8 mouse cellular contexts compared by ENCODE assay signal in the genomic region with DNA sequence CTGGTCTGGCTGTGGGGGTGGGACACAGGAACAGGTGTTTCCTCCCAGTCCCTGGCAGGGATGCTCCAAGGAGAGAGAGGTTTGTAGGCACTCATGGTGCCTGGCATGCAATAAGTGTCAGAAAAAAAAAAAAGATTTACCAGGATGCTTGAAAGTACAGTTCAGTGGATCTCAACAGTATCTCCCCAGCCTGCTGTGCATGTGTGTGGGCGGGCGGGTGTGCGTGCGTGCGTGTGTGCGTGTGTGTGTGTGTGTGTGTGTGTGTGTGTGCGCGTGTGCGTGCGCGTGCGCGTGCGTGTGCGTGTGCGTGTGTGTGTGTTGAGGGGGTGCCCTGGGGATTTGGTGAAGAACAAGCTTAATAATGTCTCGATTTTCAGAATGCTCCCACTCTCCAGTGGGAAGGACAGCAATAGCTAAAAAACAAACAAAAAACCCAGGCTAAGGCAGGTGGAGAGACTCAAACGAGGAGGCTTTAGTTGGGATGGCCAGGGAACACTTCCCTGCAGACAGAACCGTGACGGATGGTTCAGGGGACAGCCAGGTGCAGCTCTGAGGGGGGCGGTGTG. TPM values are rescaled to one million over a fixed set of nuclear protein-coding genes. Genes with fewer than 3 reads are reported as not detected.
A peak's percentile ranks its signal among the peaks of the same experiment; 100 is the strongest.
DNase-seq lines count a peak whose midpoint lies in the region; ATAC-seq and TF ChIP-seq lines count a peak whose summit lies in the region.

No protein-coding gene starts in this region.

- no peak for DNase-seq in kidney, adult 9 months
- no peak for DNase-seq in ES-E14 (ENCODE audit: low read depth, low spot score)
- no peak for DNase-seq in embryonic facial prominence, embryonic 11.5 days (ENCODE audit: low spot score)
- DNase-seq in limb, embryonic 11.5 days (ENCODE audit: low spot score), result no peak
- peak; percentile 37 for DNase-seq in splenic B cell, adult 2 months (ENCODE audit: low read depth, low spot score)
- no peak for DNase-seq in testis, postnatal 10 days (ENCODE audit: low spot score)
- no peak for DNase-seq in spleen, adult 12 weeks (ENCODE audit: low spot score)

- peaks cover 11% of the 10 kb centered on the region for H3K4me1 ChIP-seq in kidney, embryonic 14.5 days (ENCODE audit: control insufficient read depth, insufficient read depth, low read length)
- peaks cover 0 to 17% of the 10 kb centered on the region in 2 experiments; a peak in 2 of 4 replicates for H3K4me1 ChIP-seq in ES-E14 (ENCODE audit: control insufficient read depth in 2 of 2, insufficient read depth in 2 of 2, low read length in 2 of 2, poor library complexity in 1 of 2)
- peaks cover 6% of the 10 kb centered on the region; the same call in 1 of the 2 replicates for H3K4me1 ChIP-seq in embryonic facial prominence, embryonic 11.5 days (ENCODE audit: control insufficient read depth, insufficient read depth, low read length)
- H3K4me1 ChIP-seq in limb, embryonic 11.5 days (ENCODE audit: control insufficient read depth, insufficient read depth, low read length), result peaks cover 11% of the 10 kb centered on the region

- no peaks in the 10 kb centered on the region for H3K9me3 ChIP-seq in kidney, embryonic 14.5 days (ENCODE audit: control insufficient read depth, low read length)
- no peaks in the 10 kb centered on the region for H3K9me3 ChIP-seq in ES-E14 (ENCODE audit: control insufficient read depth, insufficient read depth, low read depth, low read length)
- no peaks in the 10 kb centered on the region for H3K9me3 ChIP-seq in embryonic facial prominence, embryonic 11.5 days (replicated peaks; ENCODE audit: control insufficient read depth, low read length)
- no peaks in the 10 kb centered on the region for H3K9me3 ChIP-seq in limb, embryonic 11.5 days (ENCODE audit: control insufficient read depth, low read length)

- H3K27ac ChIP-seq in kidney, embryonic 14.5 days (ENCODE audit: low read depth, low read length), result peak overlapping the region; percentile 53; the same call in 1 of the 2 replicates
- no peak overlapping the region for H3K27ac ChIP-seq in ES-E14 (ENCODE audit: insufficient read depth, low read depth, low read length, poor library complexity, severe bottlenecking)
- H3K27ac ChIP-seq in embryonic facial prominence, embryonic 11.5 days (replicated peaks; ENCODE audit: low read depth, low read length), result peak overlapping the region; percentile 56; the same call in 1 of the 2 replicates
- 0 out of 2 replicates have a peak overlapping the region, but pooled peaks have one; percentile 16 for H3K27ac ChIP-seq in limb, embryonic 11.5 days (replicated peaks; ENCODE audit: low read depth, low read length)

- ATAC-seq in kidney, embryonic 14.5 days (ENCODE audit: low FRiP score, low TSS enrichment), result no peak
- no peak; the same call in 1 of the 2 replicates for ATAC-seq in embryonic facial prominence, embryonic 11.5 days (replicated peaks; ENCODE audit: insufficient number of reproducible peaks, low FRiP score, low TSS enrichment, low read depth)
- no peak for ATAC-seq in limb, embryonic 11.5 days (ENCODE audit: insufficient number of reproducible peaks, low FRiP score, low TSS enrichment, low read depth)

- peak overlapping the region; percentile 21 for H3K4me3 ChIP-seq in kidney, embryonic 14.5 days (ENCODE audit: low read length)
- peak overlapping the region; percentile 8 to 24; a peak in 2 of 4 replicates for H3K4me3 ChIP-seq in ES-E14 (ENCODE audit: insufficient read depth in 1 of 2, low read depth in 1 of 2, low read length in 2 of 2, poor library complexity in 1 of 2, severe bottlenecking in 1 of 2)
- H3K4me3 ChIP-seq in embryonic facial prominence, embryonic 11.5 days (ENCODE audit: low read depth, low read length), result peak overlapping the region; percentile 15; the same call in 1 of the 2 replicates
- H3K4me3 ChIP-seq in limb, embryonic 11.5 days (ENCODE audit: low read depth, low read length), result no peak overlapping the region

- H3K27me3 ChIP-seq in kidney, embryonic 14.5 days (ENCODE audit: control insufficient read depth, insufficient read depth, low read length), result no peaks in the 10 kb centered on the region
- H3K27me3 ChIP-seq in embryonic facial prominence, embryonic 11.5 days (ENCODE audit: control insufficient read depth, insufficient read depth, low read length), result no peaks in the 10 kb centered on the region
- no peaks in the 10 kb centered on the region for H3K27me3 ChIP-seq in limb, embryonic 11.5 days (ENCODE audit: control insufficient read depth, insufficient read depth, low read length)
- H3K27me3 ChIP-seq in splenic B cell, adult 2 months (ENCODE audit: control insufficient read depth, insufficient read depth, low read length, poor library complexity, severe bottlenecking), result no peaks in the 10 kb centered on the region

- 48% methylated on average over 21 of the region's 21 CpGs for WGBS in kidney, embryonic 14.5 days
- WGBS in embryonic facial prominence, embryonic 11.5 days, result 41% methylated on average over 21 of the region's 21 CpGs
- WGBS in limb, embryonic 11.5 days, result 54% methylated on average over 21 of the region's 21 CpGs

- no peaks in the 10 kb centered on the region for H3K36me3 ChIP-seq in kidney, embryonic 14.5 days (ENCODE audit: control insufficient read depth, insufficient read depth, low read length)
- no peaks in the 10 kb centered on the region for H3K36me3 ChIP-seq in ES-E14 (ENCODE audit: control insufficient read depth, insufficient read depth, low read length, poor library complexity, severe bottlenecking)
- no peaks in the 10 kb centered on the region for H3K36me3 ChIP-seq in embryonic facial prominence, embryonic 11.5 days (replicated peaks; ENCODE audit: control insufficient read depth, insufficient read depth, low read depth, low read length)
- no peaks in the 10 kb centered on the region for H3K36me3 ChIP-seq in limb, embryonic 11.5 days (ENCODE audit: control insufficient read depth, insufficient read depth, low read length)
- H3K36me3 ChIP-seq in splenic B cell, adult 2 months (ENCODE audit: control insufficient read depth, insufficient read depth, low read length, poor library complexity, severe bottlenecking), result no peaks in the 10 kb centered on the region

- peak overlapping the region; percentile 50 for H3K4me2 ChIP-seq in kidney, embryonic 14.5 days (replicated peaks; ENCODE audit: low read depth, low read length)
- peak overlapping the region; percentile 45 for H3K4me2 ChIP-seq in embryonic facial prominence, embryonic 11.5 days (ENCODE audit: low read depth, low read length)
- peak overlapping the region; percentile 33; the same call in 1 of the 2 replicates for H3K4me2 ChIP-seq in limb, embryonic 11.5 days (ENCODE audit: low read depth, severe bottlenecking)

- in situ Hi-C loops in ES-E14 (cut with MboI; ENCODE audit: low sequenced_read_pairs in 2 of 2, unreplicated experiment in 2 of 2), result no loop called here

- H3K9ac ChIP-seq in kidney, embryonic 14.5 days (ENCODE audit: low read depth, low read length), result peak overlapping the region; percentile 52; the same call in 1 of the 2 replicates
- peak overlapping the region; percentile 17; the same call in 1 of the 2 replicates for H3K9ac ChIP-seq in ES-E14 (ENCODE audit: insufficient read depth, low read depth, low read length, poor library complexity, severe bottlenecking)
- peak overlapping the region; percentile 46 for H3K9ac ChIP-seq in embryonic facial prominence, embryonic 11.5 days (replicated peaks; ENCODE audit: low read length)
- H3K9ac ChIP-seq in limb, embryonic 11.5 days (ENCODE audit: low read length), result 0 out of 2 replicates have a peak overlapping the region, but pooled peaks have one; percentile 28

TF ChIP-seq in ES-E14, 5 proteins besides CTCF, POLR2A, EP300 and RAD21:
- TF ChIP-seq MAFK (IDR thresholded peaks at IDR 0.05; ENCODE audit: insufficient read depth, low read depth, low read length), result no peak
- no peak for TF ChIP-seq ZNF384 (IDR thresholded peaks at IDR 0.05; ENCODE audit: low read depth, low read length)
- TF ChIP-seq CHD2 (IDR thresholded peaks at IDR 0.05; ENCODE audit: low read depth, low read length), result no peak
- TF ChIP-seq ZC3H11A (IDR thresholded peaks at IDR 0.05; ENCODE audit: borderline replicate concordance, low read depth, low read length), result no peak
- TF ChIP-seq HCFC1 (IDR thresholded peaks at IDR 0.05; ENCODE audit: borderline replicate concordance, insufficient read depth, low read length), result no peak

RNA-seq across cellular contexts. Expression of gene Ddit4, which starts 9.3 kb away (rescaled TPM):
- polyA plus RNA-seq in kidney, embryonic 14.5 days (2014; fragmentation: Nextera tagmentation; extraction: Ambion mirVana), result 1.8 and 2.9 TPM in 2 replicates
- total RNA-seq in ES-E14 (2012; rRNA removed), result 33.9 and 42.1 TPM in 2 replicates
- 6.3 and 6.9 TPM in 2 replicates for polyA plus RNA-seq in embryonic facial prominence, embryonic 11.5 days (2014; fragmentation: Nextera tagmentation; extraction: Ambion mirVana)
- 6.8 and 10.2 TPM in 2 replicates for polyA plus RNA-seq in limb, embryonic 11.5 days (2014; fragmentation: Nextera tagmentation; extraction: Ambion mirVana)
